ENCODE assay signal across 1 mouse cellular context in the genomic region with DNA sequence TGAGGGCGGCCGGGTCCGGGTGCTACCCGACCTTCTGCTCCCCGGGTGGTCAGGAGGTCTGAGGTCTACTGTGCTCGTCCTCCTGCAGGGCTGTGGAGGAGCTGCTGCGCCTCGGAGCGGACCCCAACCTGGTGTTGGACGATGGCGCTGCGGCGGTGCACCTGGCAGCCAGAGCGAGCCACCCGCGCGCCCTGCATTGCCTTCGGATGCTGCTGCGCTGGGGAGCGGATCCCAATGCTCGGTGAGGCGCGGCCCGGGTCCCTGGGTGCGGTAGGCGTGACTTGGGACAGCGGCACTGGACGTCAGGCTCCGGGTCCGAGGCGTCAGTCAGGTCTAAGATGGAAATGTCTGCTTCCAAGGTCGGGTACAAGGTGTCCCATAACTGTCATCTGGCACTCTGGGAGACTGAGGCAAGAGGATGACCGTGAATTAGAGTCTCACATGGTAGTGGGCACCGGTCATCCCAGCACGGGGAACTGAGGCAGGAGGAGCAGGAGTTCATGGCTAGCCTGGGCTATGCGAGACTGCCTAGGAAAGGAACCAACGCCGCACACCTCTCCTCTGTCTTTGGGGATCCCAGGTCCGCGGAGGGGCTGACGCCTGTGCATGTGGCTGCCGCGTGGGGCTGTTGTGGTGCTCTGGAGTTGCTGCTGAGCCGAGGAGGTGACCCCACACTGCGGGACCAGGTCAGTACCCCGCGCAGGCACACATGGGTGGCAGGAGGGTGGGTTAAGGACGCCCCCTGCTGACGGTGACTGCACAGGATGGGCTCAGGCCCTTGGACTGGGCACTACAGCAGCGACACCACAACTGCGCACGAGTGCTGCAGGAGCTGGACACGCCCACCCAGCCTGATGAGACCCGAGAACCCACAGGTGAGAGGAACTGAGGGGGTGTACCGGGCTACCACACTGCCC.
TF ChIP-seq lines count a peak whose summit lies in the region.

No protein-coding gene starts in this region.

TF ChIP-seq in CH12.LX, 34 proteins besides CTCF, POLR2A, EP300 and RAD21:
- TF ChIP-seq ZC3H11A (IDR thresholded peaks at IDR 0.05; ENCODE audit: low read depth, low read length) (peak; percentile 22; the same call in 1 of the 2 replicates), MYC (IDR thresholded peaks at IDR 0.05; ENCODE audit: low read depth, low read length) (peak; percentile 80), KAT2A (IDR thresholded peaks at IDR 0.05; ENCODE audit: insufficient replicate concordance, low read length) (0 out of 2 replicates have a peak, but pooled peaks have one; percentile 40), ETS1 (conservative IDR thresholded peaks at IDR 0.05; ENCODE audit: low read depth, low read length) (no peak), MAZ (IDR thresholded peaks at IDR 0.05; ENCODE audit: low read depth, low read length) (no peak), JUN (IDR thresholded peaks at IDR 0.05; ENCODE audit: insufficient read depth, low read depth, low read length) (no peak), POLR2AphosphoS2 (IDR thresholded peaks at IDR 0.05; ENCODE audit: low read depth, low read length) (no peak), NRF1 (IDR thresholded peaks at IDR 0.05; ENCODE audit: low read depth, low read length) (peak; percentile 75), NELFE (IDR thresholded peaks at IDR 0.05; ENCODE audit: low read depth, low read length) (peak; percentile 66), TCF12 (IDR thresholded peaks at IDR 0.05; ENCODE audit: low read depth, low read length) (peak; percentile 64), UBTF (IDR thresholded peaks at IDR 0.05; ENCODE audit: low read depth, low read length) (peak; percentile 56; the same call in 1 of the 2 replicates), MAFK (IDR thresholded peaks at IDR 0.05; ENCODE audit: insufficient replicate concordance, low read length) (no peak), SIN3A (IDR thresholded peaks at IDR 0.05; ENCODE audit: low read length) (peak; percentile 95), USF1 (IDR thresholded peaks at IDR 0.05; ENCODE audit: low read depth, low read length) (no peak), MEF2A (IDR thresholded peaks at IDR 0.05; ENCODE audit: borderline replicate concordance, low read depth, low read length) (0 out of 2 replicates have a peak, but pooled peaks have one; percentile 42), USF2 (conservative IDR thresholded peaks at IDR 0.05; ENCODE audit: low read depth, low read length) (no peak), ELF1 (IDR thresholded peaks at IDR 0.05; ENCODE audit: low read depth, low read length) (peak; percentile 40; the same call in 1 of the 2 replicates), CHD2 (IDR thresholded peaks at IDR 0.05; ENCODE audit: low read length) (no peak), CHD1 (IDR thresholded peaks at IDR 0.05; ENCODE audit: low read depth, low read length) (no peak), ZKSCAN1 (IDR thresholded peaks at IDR 0.05; ENCODE audit: borderline replicate concordance, low read depth, low read length) (no peak), MAX (IDR thresholded peaks at IDR 0.05; ENCODE audit: low read length) (peak; percentile 91), BHLHE40 (IDR thresholded peaks at IDR 0.05; ENCODE audit: low read depth, low read length) (peak; percentile 79), GABPA (IDR thresholded peaks at IDR 0.05; ENCODE audit: insufficient replicate concordance, low read depth, low read length) (no peak), IRF4 (IDR thresholded peaks at IDR 0.05; ENCODE audit: low read depth, low read length) (peak; percentile 58; the same call in 1 of the 2 replicates), JUND (conservative IDR thresholded peaks at IDR 0.05; ENCODE audit: low read depth, low read length) (no peak), MXI1 (IDR thresholded peaks at IDR 0.05; ENCODE audit: low read depth, low read length) (peak; percentile 95), SMC3 (IDR thresholded peaks at IDR 0.05; ENCODE audit: low read depth, low read length) (peak; percentile 94), ZNF384 (IDR thresholded peaks at IDR 0.05; ENCODE audit: low read depth, low read length) (no peak), TBP (conservative IDR thresholded peaks at IDR 0.05; ENCODE audit: low read depth, low read length) (no peak), HCFC1 (IDR thresholded peaks at IDR 0.05; ENCODE audit: low read depth, low read length) (peak; percentile 42; the same call in 1 of the 2 replicates), E2F4 (IDR thresholded peaks at IDR 0.05; ENCODE audit: insufficient replicate concordance, low read depth, low read length) (no peak), PAX5 (IDR thresholded peaks at IDR 0.05; ENCODE audit: low read length) (no peak), RCOR1 (conservative IDR thresholded peaks at IDR 0.05; ENCODE audit: low read depth, low read length) (no peak), ZMIZ1 (IDR thresholded peaks at IDR 0.05; ENCODE audit: low read depth, low read length) (peak; percentile 63)
